Mouse (Mus musculus) cerebellum, adult 2 months (tissue): ENCODE measurements at regions not wholly inside any gene's neighbourhood (a gene's known extent, or its start where the extent isn't known, plus 50 kb on each side); places are given as distances from the start of the nearest gene placed in this dataset.

Experiments used
- CTCF ChIP-seq: fragments of 200-500 bp; IDR thresholded peaks from 2 replicates; pipeline ENCODE4 v1.5.1; 2011; ENCODE audit warnings: low read depth, mild to moderate bottlenecking, control low read depth, low read length, moderate library complexity, borderline replicate concordance; ENCODE audit not compliant: insufficient read depth
- POLR2A ChIP-seq: fragments of 200-500 bp; IDR thresholded peaks from 2 replicates; pipeline ENCODE4 v1.6.1; 2011; ENCODE audit warnings: low read length, control low read depth, borderline replicate concordance; ENCODE audit not compliant: insufficient read depth

GRCm38 (mm10) chr8:89412046-89412445 lies 368.1 kb upstream of the Sall1 start:
- no peak for TF ChIP-seq CTCF
- no peak for TF ChIP-seq POLR2A
